Comparison of ENCODE assay signal across 26 mouse cellular contexts in the genomic region with DNA sequence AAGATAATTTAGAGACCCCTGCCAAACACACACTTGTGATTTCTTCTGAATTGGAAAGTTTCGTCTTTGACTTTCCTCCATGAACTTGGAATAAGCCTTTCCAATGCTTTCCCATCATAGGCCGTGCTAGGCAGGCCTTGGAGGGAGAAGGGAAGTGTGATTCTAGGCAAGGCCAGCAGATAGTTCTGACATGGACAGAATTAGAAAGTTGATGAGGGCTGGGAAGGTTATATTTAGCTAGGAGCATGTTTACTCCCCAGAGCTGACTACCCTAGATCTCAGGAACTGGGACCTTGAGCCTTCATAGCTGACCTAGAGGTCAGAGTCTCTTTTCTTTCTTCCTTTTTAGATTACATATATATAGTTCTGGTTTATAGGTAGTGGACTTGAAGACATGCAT. TPM values are rescaled to one million over a fixed set of nuclear protein-coding genes. Genes with fewer than 3 reads are reported as not detected.
DNase-seq lines count a peak whose midpoint lies in the region; ATAC-seq and TF ChIP-seq lines count a peak whose summit lies in the region.
"Had no signal": no experiment of that assay in that cellular context is flagged by ENCODE, and none has a peak within 500 bp of the region (broad histone marks: within the 10 kb centered on the region; RNA-seq: fewer than 3 reads in every experiment).

No protein-coding gene starts in this region.

- no peaks in the 10 kb centered on the region for H3K9me3 ChIP-seq in hindbrain, embryonic 10.5 days
- no peaks in the 10 kb centered on the region for H3K9me3 ChIP-seq in hindbrain, embryonic 13.5 days
- H3K9me3 ChIP-seq in heart, embryonic 13.5 days = no peaks in the 10 kb centered on the region
- no peaks in the 10 kb centered on the region for H3K9me3 ChIP-seq in limb, embryonic 10.5 days (replicated peaks)
- H3K9me3 ChIP-seq: embryonic facial prominence, embryonic 12.5 days; forebrain, embryonic 15.5 days; G1E; kidney, embryonic 15.5 days; limb, embryonic 13.5 days; lung, embryonic 15.5 days; midbrain, embryonic 10.5 days; midbrain, embryonic 15.5 days; neural tube, embryonic 15.5 days had no signal

- DNase-seq in gastrocnemius, adult 2 months = no peak
- no peak for DNase-seq in gastrocnemius, adult 8-10 months (ENCODE audit: low spot score in 2 of 2)
- no peak for DNase-seq in hindbrain, embryonic 10.5 days (ENCODE audit: low spot score)
- DNase-seq in skeletal muscle tissue, adult 2 months (ENCODE audit: low read depth, low spot score) = peak; percentile 82
- DNase-seq in right cerebral cortex, adult 18-20 months = no peak
- no peak for DNase-seq in limb, embryonic 10.5 days (ENCODE audit: low spot score)
- DNase-seq: adrenal gland, adult 8-10 months; cerebellum, adult 9-10 months; embryo, embryonic 11 days; gastrocnemius, postnatal 14 days; kidney, adult 18-20 months; kidney, postnatal 25 days; thymus, adult 2 months had no signal

- peaks cover 49% of the 10 kb centered on the region for H3K4me1 ChIP-seq in hindbrain, embryonic 10.5 days (replicated peaks)
- H3K4me1 ChIP-seq in hindbrain, embryonic 13.5 days (replicated peaks) = peaks cover 44% of the 10 kb centered on the region
- H3K4me1 ChIP-seq in heart, embryonic 13.5 days = peaks cover 82% of the 10 kb centered on the region
- H3K4me1 ChIP-seq in limb, embryonic 10.5 days = peaks cover 22% of the 10 kb centered on the region

- peaks cover 7% of the 10 kb centered on the region for H3K36me3 ChIP-seq in hindbrain, embryonic 10.5 days
- no peaks in the 10 kb centered on the region for H3K36me3 ChIP-seq in hindbrain, embryonic 13.5 days
- peaks cover 10% of the 10 kb centered on the region for H3K36me3 ChIP-seq in heart, embryonic 13.5 days
- peaks cover 7% of the 10 kb centered on the region; the same call in 1 of the 2 replicates for H3K36me3 ChIP-seq in limb, embryonic 10.5 days
- H3K36me3 ChIP-seq: embryonic facial prominence, embryonic 12.5 days; forebrain, embryonic 15.5 days; lung, embryonic 15.5 days; midbrain, embryonic 15.5 days; neural tube, embryonic 15.5 days had no signal

- WGBS in hindbrain, embryonic 10.5 days = 85% methylated on average over 2 of the region's 2 CpGs
- WGBS in hindbrain, embryonic 13.5 days = 87% methylated on average over 2 of the region's 2 CpGs
- 35% methylated on average over 2 of the region's 2 CpGs for WGBS in heart, embryonic 13.5 days
- 82% methylated on average over 2 of the region's 2 CpGs for WGBS in limb, embryonic 10.5 days

- TF ChIP-seq CTCF in gastrocnemius, adult 2 months (IDR thresholded peaks at IDR 0.05) = no peak

- no peak overlapping the region for H3K9ac ChIP-seq in hindbrain, embryonic 13.5 days
- H3K9ac ChIP-seq in heart, embryonic 13.5 days = peak overlapping the region; percentile 48
- H3K9ac ChIP-seq: embryonic facial prominence, embryonic 12.5 days; forebrain, embryonic 15.5 days; hindbrain, embryonic 14.5 days; kidney, embryonic 15.5 days; limb, embryonic 13.5 days; lung, embryonic 15.5 days; midbrain, embryonic 15.5 days; neural tube, embryonic 15.5 days had no signal

- H3K27ac ChIP-seq in gastrocnemius, adult 2 months = peak overlapping the region; percentile 99
- peak overlapping the region; percentile 69; the same call in 1 of the 2 replicates for H3K27ac ChIP-seq in hindbrain, embryonic 10.5 days
- no peak overlapping the region for H3K27ac ChIP-seq in hindbrain, embryonic 13.5 days
- H3K27ac ChIP-seq in heart, embryonic 13.5 days (replicated peaks) = peak overlapping the region; percentile 94
- no peak overlapping the region for H3K27ac ChIP-seq in limb, embryonic 10.5 days
- H3K27ac ChIP-seq: embryonic facial prominence, embryonic 12.5 days; forebrain, embryonic 15.5 days; hindbrain, embryonic 14.5 days; kidney, embryonic 15.5 days; limb, embryonic 13.5 days; lung, embryonic 15.5 days; midbrain, embryonic 15.5 days; neural tube, embryonic 15.5 days had no signal

- H3K4me3 ChIP-seq in gastrocnemius, adult 2 months = peak overlapping the region; percentile 65; the same call in 1 of the 2 replicates
- H3K4me3 ChIP-seq in hindbrain, embryonic 10.5 days = no peak overlapping the region
- no peak overlapping the region for H3K4me3 ChIP-seq in hindbrain, embryonic 13.5 days
- no peak overlapping the region for H3K4me3 ChIP-seq in heart, embryonic 13.5 days
- no peak overlapping the region for H3K4me3 ChIP-seq in limb, embryonic 10.5 days
- H3K4me3 ChIP-seq: embryonic facial prominence, embryonic 12.5 days; forebrain, embryonic 15.5 days; kidney, embryonic 15.5 days; limb, embryonic 13.5 days; lung, embryonic 15.5 days; midbrain, embryonic 10.5 days; midbrain, embryonic 15.5 days; neural tube, embryonic 15.5 days had no signal

- intact Hi-C loops in gastrocnemius, adult 2 months (cut with DNase I) = no loop called here

- H3K4me2 ChIP-seq in hindbrain, embryonic 13.5 days = no peak overlapping the region
- H3K4me2 ChIP-seq in heart, embryonic 13.5 days = peak overlapping the region; percentile 36
- H3K4me2 ChIP-seq: embryonic facial prominence, embryonic 12.5 days; forebrain, embryonic 15.5 days; hindbrain, embryonic 14.5 days; kidney, embryonic 15.5 days; limb, embryonic 13.5 days; liver, embryonic 11.5 days; lung, embryonic 15.5 days; midbrain, embryonic 15.5 days; neural tube, embryonic 15.5 days had no signal

- ATAC-seq in hindbrain, embryonic 13.5 days (ENCODE audit: low FRiP score) = no peak
- no peak for ATAC-seq in heart, embryonic 13.5 days (ENCODE audit: extremely low read depth, insufficient number of reproducible peaks, low FRiP score, low TSS enrichment)
- ATAC-seq: forebrain, embryonic 15.5 days; midbrain, embryonic 15.5 days had no signal

- peaks cover 7% of the 10 kb centered on the region; the same call in 1 of the 2 replicates for H3K27me3 ChIP-seq in hindbrain, embryonic 10.5 days (ENCODE audit: insufficient read depth, poor library complexity, severe bottlenecking)
- H3K27me3 ChIP-seq in hindbrain, embryonic 13.5 days = 0 out of 2 replicates have a peak, but pooled peaks cover 3% of the 10 kb centered on the region
- H3K27me3 ChIP-seq in heart, embryonic 13.5 days (replicated peaks) = no peaks in the 10 kb centered on the region
- H3K27me3 ChIP-seq in limb, embryonic 10.5 days (ENCODE audit: low read depth, poor library complexity, severe bottlenecking) = peaks cover 27% of the 10 kb centered on the region; the same call in 1 of the 2 replicates
- H3K27me3 ChIP-seq: forebrain, embryonic 15.5 days; lung, embryonic 15.5 days; midbrain, embryonic 15.5 days; neural tube, embryonic 15.5 days had no signal

RNA-seq across cellular contexts. Expression of a gene that starts 3.0 kb away (rescaled TPM):
- 100 to 1,000 TPM; 122 to 144 TPM for total RNA-seq in gastrocnemius, adult 2 months (2021)
- 100 to 1,000 TPM; 119 to 149 (median 140) TPM for total RNA-seq in gastrocnemius, adult 8-10 months (2022)
- 72.2 and 74.1 TPM in 2 replicates for polyA plus RNA-seq in hindbrain, embryonic 10.5 days (2016; fragmentation: Nextera tagmentation; extraction: Ambion mirVana)
- polyA plus RNA-seq in hindbrain, embryonic 13.5 days (2015; fragmentation: Nextera tagmentation; extraction: Ambion mirVana) = 71.1 TPM in 2 replicates
- polyA plus RNA-seq in heart, embryonic 13.5 days (2015; fragmentation: Nextera tagmentation; extraction: Ambion mirVana) = 76.0 and 82.1 TPM in 2 replicates
- 57.9 and 68.1 TPM in 2 replicates for polyA plus RNA-seq in limb, embryonic 10.5 days (2016; fragmentation: Nextera tagmentation; extraction: Ambion mirVana)

Comparison
In these comparisons a context has a peak if more than half of its experiments do, and no peak if none do; other contexts are left out.
1. H3K27ac ChIP-seq: peak in gastrocnemius, adult 2 months (single experiment), hindbrain, embryonic 10.5 days (single experiment) and heart, embryonic 13.5 days (single experiment); none in hindbrain, embryonic 13.5 days (single experiment) and limb, embryonic 10.5 days (single experiment).